In genomic region chr12:86302973-86303372, GRCm38 (mm10) we compare ENCODE assay signal across 15 mouse cellular contexts.
"Had no signal": no experiment of that assay in that cellular context is flagged by ENCODE, and none has a peak within 500 bp of the region (broad histone marks: within the 10 kb centered on the region; RNA-seq: fewer than 3 reads in every experiment).

No protein-coding gene starts in this region.

- H3K4me1 ChIP-seq: neural tube, embryonic 15.5 days had no signal

- H3K4me3 ChIP-seq: limb, embryonic 15.5 days; liver, embryonic 12.5 days; midbrain, embryonic 10.5 days; myocyte; neural tube, embryonic 15.5 days had no signal

- H3K27ac ChIP-seq: limb, embryonic 15.5 days; liver, embryonic 12.5 days; midbrain, embryonic 10.5 days; neural tube, embryonic 15.5 days had no signal

- H3K27me3 ChIP-seq: limb, embryonic 15.5 days; neural tube, embryonic 15.5 days had no signal

- H3K4me2 ChIP-seq: limb, embryonic 15.5 days; liver, embryonic 12.5 days; lung, embryonic 14.5 days; neural tube, embryonic 15.5 days had no signal

- DNase-seq: layer of hippocampus, postnatal 36 days; lung, embryonic 14.5 days; lung, postnatal 10 days; lung, postnatal 4 days; midbrain, embryonic 14.5 days; right cerebral cortex, postnatal 4 days; spleen, adult 18-20 months; thymus, adult 18-20 months; thymus, postnatal 14 days had no signal

- H3K9me3 ChIP-seq: limb, embryonic 15.5 days; liver, embryonic 12.5 days; midbrain, embryonic 10.5 days; neural tube, embryonic 15.5 days had no signal

- H3K9ac ChIP-seq: limb, embryonic 15.5 days; liver, embryonic 12.5 days; lung, embryonic 14.5 days; neural tube, embryonic 15.5 days had no signal

- ATAC-seq: intestine, postnatal 0 days; liver, embryonic 12.5 days had no signal

- H3K36me3 ChIP-seq: limb, embryonic 15.5 days; liver, embryonic 12.5 days; midbrain, embryonic 10.5 days; neural tube, embryonic 15.5 days had no signal
